27 mouse cellular contexts compared by ENCODE assay signal in genomic region chr14:51106449-51106967, GRCm38 (mm10). TPM values are rescaled to one million over a fixed set of nuclear protein-coding genes. Genes with fewer than 3 reads are reported as not detected.
A peak's percentile ranks its signal among the peaks of the same experiment; 100 is the strongest.
DNase-seq lines count a peak whose midpoint lies in the region; ATAC-seq and TF ChIP-seq lines count a peak whose summit lies in the region.
"Had no signal": no experiment of that assay in that cellular context is flagged by ENCODE, and none has a peak within 500 bp of the region (broad histone marks: within the 10 kb centered on the region; RNA-seq: fewer than 3 reads in every experiment).

No protein-coding gene starts in this region.

- dilution Hi-C loops in CH12.LX (cut with MboI; ENCODE audit: extremely low pct_ligation_motif_present, extremely low pct_unique_long_range_greater_than_20kb, low sequenced_read_pairs): no loop called here

- no peak for TF ChIP-seq RAD21 in CH12.LX (IDR thresholded peaks at IDR 0.05; ENCODE audit: low read depth, low read length)

- no peak for TF ChIP-seq EP300 in CH12.LX (IDR thresholded peaks at IDR 0.05; ENCODE audit: low read length)

- H3K4me2 ChIP-seq in kidney, embryonic 16.5 days (replicated peaks; ENCODE audit: low read depth, low read length): no peak overlapping the region
- no peak overlapping the region for H3K4me2 ChIP-seq in CH12.LX (ENCODE audit: insufficient read depth, low read depth, poor library complexity, severe bottlenecking)
- H3K4me2 ChIP-seq in intestine, embryonic 16.5 days (ENCODE audit: low read depth, low read length): no peak overlapping the region
- no peak overlapping the region for H3K4me2 ChIP-seq in hindbrain, embryonic 11.5 days (replicated peaks; ENCODE audit: low read depth, low read length)
- H3K4me2 ChIP-seq: embryonic facial prominence, embryonic 12.5 days; forebrain, embryonic 15.5 days; heart, embryonic 12.5 days; hindbrain, embryonic 13.5 days had no signal

- H3K36me3 ChIP-seq in kidney, embryonic 16.5 days (ENCODE audit: insufficient read depth, low read length): 0 out of 2 replicates have a peak, but pooled peaks cover 7% of the 10 kb centered on the region
- H3K36me3 ChIP-seq in CH12.LX (replicated peaks in 1 of 2; ENCODE audit: control insufficient read depth in 1 of 2, insufficient read depth in 1 of 2, low read length in 1 of 2) (no peaks in the 10 kb centered on the region), G1E (replicated peaks) (no peaks in the 10 kb centered on the region)
- peaks cover 13% of the 10 kb centered on the region; the same call in 1 of the 2 replicates for H3K36me3 ChIP-seq in intestine, embryonic 16.5 days (ENCODE audit: control insufficient read depth, insufficient read depth, low read length)
- H3K36me3 ChIP-seq in hindbrain, embryonic 11.5 days (ENCODE audit: control insufficient read depth, insufficient read depth, low read length): no peaks in the 10 kb centered on the region
- H3K36me3 ChIP-seq: embryonic facial prominence, embryonic 12.5 days; forebrain, embryonic 15.5 days; heart, embryonic 12.5 days had no signal

- H3K9ac ChIP-seq in kidney, embryonic 16.5 days (replicated peaks; ENCODE audit: low read length): no peak overlapping the region
- no peak overlapping the region for H3K9ac ChIP-seq in CH12.LX (ENCODE audit: insufficient read depth, low read depth)
- no peak overlapping the region for H3K9ac ChIP-seq in intestine, embryonic 16.5 days (ENCODE audit: low read depth, low read length)
- no peak overlapping the region for H3K9ac ChIP-seq in hindbrain, embryonic 11.5 days (ENCODE audit: low read depth, low read length)
- H3K9ac ChIP-seq: embryonic facial prominence, embryonic 12.5 days; forebrain, embryonic 15.5 days; heart, embryonic 12.5 days; hindbrain, embryonic 13.5 days had no signal

- no peaks in the 10 kb centered on the region for H3K27me3 ChIP-seq in kidney, embryonic 16.5 days (ENCODE audit: insufficient read depth, low read length)
- H3K27me3 ChIP-seq in CH12.LX (replicated peaks) (no peaks in the 10 kb centered on the region), G1E (ENCODE audit: insufficient read depth, low read length) (peaks cover 22% of the 10 kb centered on the region)
- no peaks in the 10 kb centered on the region for H3K27me3 ChIP-seq in intestine, embryonic 16.5 days (replicated peaks; ENCODE audit: control insufficient read depth, insufficient read depth, low read length)
- no peaks in the 10 kb centered on the region for H3K27me3 ChIP-seq in hindbrain, embryonic 11.5 days (ENCODE audit: control insufficient read depth, insufficient read depth, low read length)
- H3K27me3 ChIP-seq: embryonic facial prominence, embryonic 12.5 days; forebrain, embryonic 15.5 days; heart, embryonic 12.5 days; hindbrain, embryonic 13.5 days had no signal

- peaks cover 13% of the 10 kb centered on the region; the same call in 1 of the 2 replicates for H3K9me3 ChIP-seq in kidney, embryonic 16.5 days (ENCODE audit: low read length)
- no peaks in the 10 kb centered on the region for H3K9me3 ChIP-seq in CH12.LX (replicated peaks; ENCODE audit: low read length)
- H3K9me3 ChIP-seq in G1E (replicated peaks): no peaks in the 10 kb centered on the region
- H3K9me3 ChIP-seq in intestine, embryonic 16.5 days (ENCODE audit: control insufficient read depth, low read length): no peaks in the 10 kb centered on the region
- H3K9me3 ChIP-seq in hindbrain, embryonic 11.5 days (ENCODE audit: control insufficient read depth, low read length): no peaks in the 10 kb centered on the region
- H3K9me3 ChIP-seq: embryonic facial prominence, embryonic 12.5 days; forebrain, embryonic 15.5 days; heart, embryonic 12.5 days; hindbrain, embryonic 13.5 days had no signal

- ATAC-seq in kidney, embryonic 16.5 days (ENCODE audit: low FRiP score, low TSS enrichment): 0 out of 2 replicates have a peak, but pooled peaks have one; percentile 31
- 0 out of 2 replicates have a peak, but pooled peaks have one; percentile 30 for ATAC-seq in G1E (ENCODE audit: extremely low read depth, insufficient number of reproducible peaks, low FRiP score, poor library complexity, severe bottlenecking)
- peak; percentile 63 for ATAC-seq in intestine, embryonic 16.5 days
- no peak for ATAC-seq in hindbrain, embryonic 11.5 days (ENCODE audit: low FRiP score)
- ATAC-seq: activated CD4-positive, CD25-positive, alpha-beta regulatory T cell, adult 4 months; forebrain, embryonic 15.5 days had no signal

- H3K79me2 ChIP-seq in CH12.LX (replicated peaks; ENCODE audit: control insufficient read depth, extremely low read depth, insufficient read depth, poor library complexity, severe bottlenecking): no peaks in the 10 kb centered on the region

- H3K4me3 ChIP-seq in kidney, embryonic 16.5 days (ENCODE audit: low read length): no peak overlapping the region
- H3K4me3 ChIP-seq in CH12.LX (replicated peaks in 1 of 3; ENCODE audit: low read depth in 2 of 3, low read length in 2 of 3, poor library complexity in 1 of 3) (no peak overlapping the region), G1E (ENCODE audit: low read depth, low read length) (no peak overlapping the region)
- no peak overlapping the region for H3K4me3 ChIP-seq in intestine, embryonic 16.5 days (ENCODE audit: low read length)
- no peak overlapping the region for H3K4me3 ChIP-seq in hindbrain, embryonic 11.5 days (ENCODE audit: low read depth, low read length)
- H3K4me3 ChIP-seq: embryonic facial prominence, embryonic 12.5 days; forebrain, embryonic 15.5 days; heart, embryonic 12.5 days; hindbrain, embryonic 13.5 days had no signal

- no peak overlapping the region for H3K27ac ChIP-seq in kidney, embryonic 16.5 days (ENCODE audit: low read length)
- H3K27ac ChIP-seq in CH12.LX (ENCODE audit: insufficient read depth, low read depth): no peak overlapping the region
- H3K27ac ChIP-seq in intestine, embryonic 16.5 days (ENCODE audit: low read length): no peak overlapping the region
- H3K27ac ChIP-seq in hindbrain, embryonic 11.5 days (ENCODE audit: low read depth, low read length): no peak overlapping the region
- H3K27ac ChIP-seq: embryonic facial prominence, embryonic 12.5 days; forebrain, embryonic 15.5 days; hindbrain, embryonic 13.5 days had no signal

- no peak for TF ChIP-seq POLR2A in CH12.LX (IDR thresholded peaks at IDR 0.05; ENCODE audit: low read depth, low read length)

- TF ChIP-seq CTCF in CH12.LX (conservative IDR thresholded peaks at IDR 0.05 in 1 of 2, IDR thresholded peaks at IDR 0.05 in 1 of 2; ENCODE audit: low read depth in 2 of 2, low read length in 2 of 2) (no peak), G1E (IDR thresholded peaks at IDR 0.05; ENCODE audit: low read depth, low read length) (no peak)

- in situ Hi-C loops in CH12.LX (cut with MboI; ENCODE audit: low pct_ligation_motif_present, low pct_unique_long_range_greater_than_20kb, low sequenced_read_pairs): loop anchor here (5.0 to 25.0 kb wide), 2 partner anchors 51 to 356 kb away; partner anchors contain the start of gene Vmn2r89

- no peak for DNase-seq in kidney, adult 8-10 months
- DNase-seq in CH12.LX (ENCODE audit: extremely low read depth) (no peak), G1E (ENCODE audit: low spot score) (no peak)
- no peak for DNase-seq in urinary bladder, postnatal 10 days (ENCODE audit: low spot score)
- no peak for DNase-seq in heart, postnatal 4 days
- no peak for DNase-seq in hindbrain, embryonic 11.5 days (ENCODE audit: low spot score)
- DNase-seq: adrenal gland, postnatal 14 days; cerebellum, adult 11-12 months; cerebellum, adult 9-10 months; cerebellum, postnatal 25 days; gastrocnemius, postnatal 10 days; heart, postnatal 36 days had no signal

- no peaks in the 10 kb centered on the region for H3K4me1 ChIP-seq in kidney, embryonic 16.5 days (ENCODE audit: insufficient read depth, low read length)
- H3K4me1 ChIP-seq in CH12.LX (ENCODE audit: control insufficient read depth in 1 of 2, insufficient read depth in 2 of 2): peaks cover 16 to 36% of the 10 kb centered on the region in 2 experiments
- H3K4me1 ChIP-seq in G1E (ENCODE audit: insufficient read depth, low read depth, low read length): peaks cover 21% of the 10 kb centered on the region
- H3K4me1 ChIP-seq in intestine, embryonic 16.5 days (ENCODE audit: control insufficient read depth, insufficient read depth, low read length): no peaks in the 10 kb centered on the region
- no peaks in the 10 kb centered on the region for H3K4me1 ChIP-seq in hindbrain, embryonic 11.5 days (replicated peaks; ENCODE audit: control insufficient read depth, insufficient read depth, low read length)
- H3K4me1 ChIP-seq: embryonic facial prominence, embryonic 12.5 days; forebrain, embryonic 15.5 days; heart, embryonic 12.5 days; hindbrain, embryonic 13.5 days had no signal

RNA-seq across cellular contexts. Expression of gene Eddm3b, which starts 7.7 kb away (rescaled TPM):
- 1.5 and 2.2 TPM in 2 replicates for polyA plus RNA-seq in kidney, embryonic 16.5 days (2015; fragmentation: Nextera tagmentation; extraction: Ambion mirVana)
- total RNA-seq in CH12.LX (2012; rRNA removed) (not detected in 2 replicates), CH12.LX (2014; rRNA removed) (not detected in 2 replicates), G1E (2014; fragmentation: Nextera tagmentation) (not detected in 2 replicates), G1E (2017) (0.11 TPM in 1 of 2 replicates, not detected in the other)
- polyA plus RNA-seq in CH12.LX (2012; ENCODE audit: insufficient read length, low read depth) (not detected in 2 replicates), G1E (2012) (not detected in 2 replicates)
- polyA plus RNA-seq in intestine, embryonic 16.5 days (2015; fragmentation: Nextera tagmentation; extraction: Ambion mirVana): not detected in 2 replicates
- not detected for total RNA-seq in heart, postnatal 4 days (2021)
- 0.15 and 0.24 TPM in 2 replicates for polyA plus RNA-seq in hindbrain, embryonic 11.5 days (2014; fragmentation: Nextera tagmentation; extraction: Ambion mirVana)
- total RNA-seq: adrenal gland, adult 18-20 months; adrenal gland, postnatal 14 days; gastrocnemius, postnatal 10 days; gastrocnemius, postnatal 4 days; heart, adult 8-10 months; heart, postnatal 36 days; MEL had no signal
- polyA plus RNA-seq: activated CD4-positive, CD25-positive, alpha-beta regulatory T cell, adult 4 months; cortical plate, adult 2 months; embryonic facial prominence, embryonic 12.5 days; forebrain, embryonic 11.5 days; forebrain, embryonic 15.5 days; frontal cortex, adult 2 months; heart, embryonic 12.5 days; heart, embryonic 16.5 days; hindbrain, embryonic 13.5 days had no signal

RNA-seq across cellular contexts. Expression of gene Ang, which starts 15.6 kb away (rescaled TPM):
- polyA plus RNA-seq in kidney, embryonic 16.5 days (2015; fragmentation: Nextera tagmentation; extraction: Ambion mirVana): 8.6 and 8.9 TPM in 2 replicates
- total RNA-seq in CH12.LX (2012; rRNA removed) (1.6 and 2.2 TPM in 2 replicates), CH12.LX (2014; rRNA removed) (0.44 and 1.2 TPM in 2 replicates), G1E (2014; fragmentation: Nextera tagmentation) (1.6 TPM in 1 of 2 replicates, not detected in the other), G1E (2017) (0.16 TPM in 1 of 2 replicates, not detected in the other)
- polyA plus RNA-seq in CH12.LX (2012; ENCODE audit: insufficient read length, low read depth) (0.97 and 1.2 TPM in 2 replicates), G1E (2012) (not detected in 2 replicates)
- polyA plus RNA-seq in intestine, embryonic 16.5 days (2015; fragmentation: Nextera tagmentation; extraction: Ambion mirVana): 76.1 and 85.7 TPM in 2 replicates
- total RNA-seq in heart, postnatal 4 days (2021): 1 to 10 TPM; 2.2 to 3.3 TPM
- polyA plus RNA-seq in hindbrain, embryonic 11.5 days (2014; fragmentation: Nextera tagmentation; extraction: Ambion mirVana): 2.8 and 3.0 TPM in 2 replicates
- total RNA-seq: MEL had no signal

RNA-seq across cellular contexts. Expression of gene Rnase4, which starts 15.6 kb away (rescaled TPM):
- polyA plus RNA-seq in kidney, embryonic 16.5 days (2015; fragmentation: Nextera tagmentation; extraction: Ambion mirVana): 45.5 and 47.7 TPM in 2 replicates
- total RNA-seq in CH12.LX (2012; rRNA removed) (0.92 and 1.9 TPM in 2 replicates), CH12.LX (2014; rRNA removed) (1.8 and 2.5 TPM in 2 replicates), G1E (2014; fragmentation: Nextera tagmentation) (2.7 and 3.2 TPM in 2 replicates), G1E (2017) (0.17 and 0.49 TPM in 2 replicates)
- polyA plus RNA-seq in CH12.LX (2012; ENCODE audit: insufficient read length, low read depth) (1.1 and 1.6 TPM in 2 replicates), G1E (2012) (not detected in 2 replicates)
- polyA plus RNA-seq in intestine, embryonic 16.5 days (2015; fragmentation: Nextera tagmentation; extraction: Ambion mirVana): 288 and 336 TPM in 2 replicates
- total RNA-seq in heart, postnatal 4 days (2021): 10 to 100 TPM; 30.4 to 31.7 TPM
- 17.3 and 19.2 TPM in 2 replicates for polyA plus RNA-seq in hindbrain, embryonic 11.5 days (2014; fragmentation: Nextera tagmentation; extraction: Ambion mirVana)
- total RNA-seq: MEL had no signal

RNA-seq across cellular contexts. Expression of gene Rnase6, which starts 17.2 kb away (rescaled TPM):
- polyA plus RNA-seq in kidney, embryonic 16.5 days (2015; fragmentation: Nextera tagmentation; extraction: Ambion mirVana): 0.64 and 0.89 TPM in 2 replicates
- 15.6 and 18.3 TPM in 2 replicates for total RNA-seq in CH12.LX (2012; rRNA removed)
- 35.1 and 38.2 TPM in 2 replicates for total RNA-seq in CH12.LX (2014; rRNA removed)
- polyA plus RNA-seq in CH12.LX (2012; ENCODE audit: insufficient read length, low read depth): 15.3 and 16.4 TPM in 2 replicates
- total RNA-seq in G1E (2014; fragmentation: Nextera tagmentation): 41.7 and 44.8 TPM in 2 replicates
- 44.9 and 45.1 TPM in 2 replicates for total RNA-seq in G1E (2017)
- polyA plus RNA-seq in G1E (2012): 1.4 and 1.5 TPM in 2 replicates
- polyA plus RNA-seq in intestine, embryonic 16.5 days (2015; fragmentation: Nextera tagmentation; extraction: Ambion mirVana): 1.5 and 1.6 TPM in 2 replicates
- under 1 TPM; 0.34 to 0.69 TPM for total RNA-seq in heart, postnatal 4 days (2021)
- polyA plus RNA-seq in hindbrain, embryonic 11.5 days (2014; fragmentation: Nextera tagmentation; extraction: Ambion mirVana): 0.24 TPM in 1 of 2 replicates, not detected in the other
- polyA plus RNA-seq: forebrain, embryonic 11.5 days had no signal

RNA-seq across cellular contexts. Expression of gene Olfr750, which starts 32.3 kb away (rescaled TPM):
- polyA plus RNA-seq in kidney, embryonic 16.5 days (2015; fragmentation: Nextera tagmentation; extraction: Ambion mirVana): not detected in 2 replicates
- not detected in 2 replicates for total RNA-seq in CH12.LX (2012; rRNA removed)
- not detected in 2 replicates for total RNA-seq in CH12.LX (2014; rRNA removed)
- not detected in 2 replicates for polyA plus RNA-seq in CH12.LX (2012; ENCODE audit: insufficient read length, low read depth)
- not detected in 2 replicates for total RNA-seq in G1E (2014; fragmentation: Nextera tagmentation)
- total RNA-seq in G1E (2017): 0.05 and 0.06 TPM in 2 replicates
- polyA plus RNA-seq in G1E (2012): not detected in 2 replicates
- polyA plus RNA-seq in intestine, embryonic 16.5 days (2015; fragmentation: Nextera tagmentation; extraction: Ambion mirVana): not detected in 2 replicates
- total RNA-seq in heart, postnatal 4 days (2021): not detected
- not detected in 2 replicates for polyA plus RNA-seq in hindbrain, embryonic 11.5 days (2014; fragmentation: Nextera tagmentation; extraction: Ambion mirVana)
- total RNA-seq: adrenal gland, postnatal 14 days; gastrocnemius, postnatal 10 days; gastrocnemius, postnatal 4 days; heart, adult 8-10 months; heart, postnatal 36 days; MEL had no signal
- polyA plus RNA-seq: activated CD4-positive, CD25-positive, alpha-beta regulatory T cell, adult 4 months; cortical plate, adult 2 months; embryonic facial prominence, embryonic 12.5 days; forebrain, embryonic 11.5 days; forebrain, embryonic 15.5 days; frontal cortex, adult 2 months; heart, embryonic 12.5 days; heart, embryonic 16.5 days; hindbrain, embryonic 13.5 days had no signal
